Mouse (Mus musculus) liver, embryonic 14.5 days (tissue): ENCODE data around the gene Bcas3.

Source experiments
- CTCF ChIP-seq: IDR thresholded peaks from 2 replicates; pipeline ENCODE4 v1.5.1; 2016; ENCODE audit warnings: antibody characterized with exemption, low read depth, control low read depth
- EP300 ChIP-seq: IDR thresholded peaks from 2 replicates; pipeline ENCODE4 v1.6.1; 2016; ENCODE audit warnings: antibody characterized with exemption, low read depth

- TF ChIP-seq CTCF (no peak), EP300 (no peak)
These were observed 335.0 kb downstream of the Bcas3 start for GRCm38 (mm10) chr11:85687816-85688439.
